Mouse (Mus musculus) limb, embryonic 14.5 days (tissue): ENCODE measurements around the gene Zan. TPM values are rescaled to one million over a fixed set of nuclear protein-coding genes. Genes with fewer than 3 reads are reported as not detected.

Source experiments
- ATAC-seq: fragments of 200-750 bp; cut with Nextera tagmentation; 2 replicates; pipeline ENCODE4 v1.8.0; 2017; ENCODE audit warnings: low read depth, moderate number of reproducible peaks, moderate TSS enrichment; ENCODE audit not compliant: low FRiP score
- DNase-seq: peaks from one replicate; pipeline ENCODE4 v3.0.0-alpha.2; 2015; ENCODE audit warnings: low spot score
- H3K27ac ChIP-seq: fragments of 300-500 bp; sonication (generic); replicated peaks from 2 replicates; pipeline ENCODE4 v1.5.1; 2014; ENCODE audit warnings: low read depth, mild to moderate bottlenecking, low read length, moderate library complexity, mixed read lengths
- H3K27me3 ChIP-seq: fragments of 300-500 bp; sonication (generic); 2 replicates; pipeline ENCODE4 v1.6.1; 2014; ENCODE audit warnings: low read length, mixed read lengths; ENCODE audit not compliant: control insufficient read depth, insufficient read depth
- H3K36me3 ChIP-seq: fragments of 300-500 bp; sonication (generic); 2 replicates; pipeline ENCODE4 v1.6.1; 2014; ENCODE audit warnings: mild to moderate bottlenecking, low read length, moderate library complexity, mixed read lengths; ENCODE audit not compliant: control insufficient read depth, insufficient read depth
- H3K4me1 ChIP-seq: fragments of 300-500 bp; sonication (generic); 2 replicates; pipeline ENCODE4 v1.6.1; 2014; ENCODE audit warnings: antibody characterized with exemption, low read length, mixed read lengths; ENCODE audit not compliant: control insufficient read depth, insufficient read depth
- H3K4me2 ChIP-seq: fragments of 300-500 bp; sonication (generic); replicated peaks from 2 replicates; pipeline ENCODE4 v1.6.1; 2014; ENCODE audit warnings: low read depth, mild to moderate bottlenecking, low read length, moderate library complexity; ENCODE audit not compliant: severe bottlenecking
- H3K4me3 ChIP-seq: fragments of 300-500 bp; sonication (generic); replicated peaks from 2 replicates; pipeline ENCODE4 v1.5.1; 2014; ENCODE audit warnings: low read length
- H3K9ac ChIP-seq: fragments of 300-500 bp; sonication (generic); 2 replicates; pipeline ENCODE4 v1.6.1; 2014; ENCODE audit warnings: mild to moderate bottlenecking, low read depth, low read length, moderate library complexity; ENCODE audit not compliant: severe bottlenecking
- H3K9me3 ChIP-seq: fragments of 300-500 bp; sonication (generic); 2 replicates; pipeline ENCODE4 v1.6.1; 2016; ENCODE audit warnings: low read length; ENCODE audit not compliant: control insufficient read depth
- POLR2A ChIP-seq: fragments of 200-500 bp; IDR thresholded peaks from 2 replicates; pipeline ENCODE4 v1.8.0; 2012; ENCODE audit warnings: inconsistent platforms, mild to moderate bottlenecking, moderate library complexity, borderline replicate concordance; ENCODE audit not compliant: insufficient read depth, insufficient read length; ENCODE audit errors: extremely low read depth
- WGBS: fragments of 180-500 bp; shearing (Covaris S2); extraction: QIAGEN DNeasy Blood & Tissue Kit; methylation state at CpG from one replicate; pipeline ENCODE4 v1.1.7; 2014; 5-methylcytosine and 5-hydroxymethylcytosine counted together
- polyA plus RNA-seq, 2 experiments: library from polyadenylated mRNA; depleted of rRNA in 1 of 2; stranded (reverse) in 1 of 2; unstranded in 1 of 2; fragments of >200 nt; fragmentation: Nextera tagmentation in 1 of 2; extraction: Ambion mirVana in 1 of 2; gene quantifications; 2 replicates each; pipeline versions ENCODE4 v1.2.1 to v1.2.3; 2012 to 2014

The Zan gene
- polyA plus RNA-seq, 2 experiments, result 0.35 TPM; not detected in 1

GRCm38 (mm10) chr5:137334317-137334716 is 142.5 kb downstream of the Zan start:
- no peak overlapping the region for H3K27ac ChIP-seq
- no peak for TF ChIP-seq POLR2A
- no peak for DNase-seq
- no peak overlapping the region for H3K9ac ChIP-seq
- no peaks in the 10 kb centered on the region for H3K9me3 ChIP-seq
- H3K36me3 ChIP-seq, result 0 out of 2 replicates have a peak, but pooled peaks cover 3% of the 10 kb centered on the region
- H3K4me3 ChIP-seq, result no peak overlapping the region; the same call in 1 of the 2 replicates
- no peak for ATAC-seq
- H3K4me1 ChIP-seq, result peaks cover 12% of the 10 kb centered on the region
- H3K27me3 ChIP-seq, result no peaks in the 10 kb centered on the region
- H3K4me2 ChIP-seq, result no peak overlapping the region
- WGBS, result 58% methylated on average over 10 of the region's 10 CpGs

GRCm38 (mm10) chr5:137333512-137334174 is 143.2 kb downstream of the Zan start, which contains the start of gene Slc12a9:
Gene Slc12a9, minus strand, starts transcription at chr5:137333597.
- Histone ChIP-seq H3K27ac (no peak within 1 kb of the TSS; the same call in 1 of the 2 replicates), H3K4me3 (peak within 1 kb of the TSS; percentile 67), H3K36me3 (0 out of 2 replicates have a peak, but pooled peaks cover 3% of the 10 kb centered on the region), H3K27me3 (no peaks in the 10 kb centered on the region), H3K9me3 (no peaks in the 10 kb centered on the region), H3K4me1 (peaks cover 5% of the 10 kb centered on the region), H3K9ac (peak within 1 kb of the TSS; percentile 74), H3K4me2 (peak within 1 kb of the TSS; percentile 95)
- ATAC-seq (peak; percentile 90), DNase-seq (peak; percentile 96)
- no peak for TF ChIP-seq POLR2A
- 3% methylated on average over 32 of the region's 44 CpGs for WGBS

- Histone ChIP-seq H3K27me3 (no peaks in the 10 kb centered on the region), H3K9me3 (no peaks in the 10 kb centered on the region), H3K4me1 (peaks cover 4% of the 10 kb centered on the region; the same call in 1 of the 2 replicates), H3K9ac (peak overlapping the region; percentile 74), H3K27ac (no peak overlapping the region; the same call in 1 of the 2 replicates), H3K4me3 (peak overlapping the region; percentile 67), H3K36me3 (0 out of 2 replicates have a peak, but pooled peaks cover 6% of the 10 kb centered on the region), H3K4me2 (peak overlapping the region; percentile 95)
- no peak for TF ChIP-seq POLR2A
- DNase-seq (no peak), ATAC-seq (peak; percentile 17; the same call in 1 of the 2 replicates)
- WGBS, result 15% methylated on average over 15 of the region's 15 CpGs
Observed at GRCm38 (mm10) chr5:137332857-137333511, 143.9 kb downstream of the Zan start.

- DNase-seq, result no peak
- Histone ChIP-seq H3K27ac (no peak overlapping the region), H3K27me3 (no peaks in the 10 kb centered on the region), H3K9me3 (no peaks in the 10 kb centered on the region), H3K9ac (no peak overlapping the region), H3K4me3 (no peak overlapping the region), H3K4me1 (no peaks in the 10 kb centered on the region), H3K4me2 (no peak overlapping the region), H3K36me3 (peaks cover 14% of the 10 kb centered on the region)
- no peak for TF ChIP-seq POLR2A
- no peak for ATAC-seq
- 90% methylated on average over 7 of the region's 7 CpGs for WGBS
Observed at GRCm38 (mm10) chr5:137330910-137331309, 146.0 kb downstream of the Zan start.

Other genes starting within 250 kb of the Zan start
- gene Ache, start 189.5 kb downstream of the Zan start, polyA plus RNA-seq (2012; rRNA removed), result 21.8 and 28.7 TPM in 2 replicates
- 18.0 and 21.8 TPM in 2 replicates for gene Ache, start 189.5 kb downstream of the Zan start, polyA plus RNA-seq (2014; fragmentation: Nextera tagmentation; extraction: Ambion mirVana)
- 10.4 and 10.5 TPM in 2 replicates for gene Ufsp1, start 182.4 kb downstream of the Zan start, polyA plus RNA-seq (2012; rRNA removed)
- 9.8 and 10.2 TPM in 2 replicates for gene Ufsp1, start 182.4 kb downstream of the Zan start, polyA plus RNA-seq (2014; fragmentation: Nextera tagmentation; extraction: Ambion mirVana)
- 263 and 300 TPM in 2 replicates for gene Srrt, start 169.4 kb downstream of the Zan start, polyA plus RNA-seq (2012; rRNA removed)
- gene Srrt, start 169.4 kb downstream of the Zan start, polyA plus RNA-seq (2014; fragmentation: Nextera tagmentation; extraction: Ambion mirVana), result 104 and 109 TPM in 2 replicates
- 131 and 155 TPM in 2 replicates for gene Trip6, start 162.7 kb downstream of the Zan start, polyA plus RNA-seq (2012; rRNA removed)
- 91.0 and 105 TPM in 2 replicates for gene Trip6, start 162.7 kb downstream of the Zan start, polyA plus RNA-seq (2014; fragmentation: Nextera tagmentation; extraction: Ambion mirVana)
- 20.2 and 26.1 TPM in 2 replicates for gene Slc12a9, start 143.5 kb downstream of the Zan start, polyA plus RNA-seq (2012; rRNA removed)
- 8.0 and 11.9 TPM in 2 replicates for gene Slc12a9, start 143.5 kb downstream of the Zan start, polyA plus RNA-seq (2014; fragmentation: Nextera tagmentation; extraction: Ambion mirVana)
- gene Ephb4, start 127.0 kb downstream of the Zan start, polyA plus RNA-seq (2012; rRNA removed), result 102 and 125 TPM in 2 replicates
- 78.1 and 92.1 TPM in 2 replicates for gene Ephb4, start 127.0 kb downstream of the Zan start, polyA plus RNA-seq (2014; fragmentation: Nextera tagmentation; extraction: Ambion mirVana)
- gene Pop7, start 25.5 kb upstream of the Zan start, polyA plus RNA-seq (2012; rRNA removed), result 40.6 and 50.4 TPM in 2 replicates
- 52.1 and 54.2 TPM in 2 replicates for gene Pop7, start 25.5 kb upstream of the Zan start, polyA plus RNA-seq (2014; fragmentation: Nextera tagmentation; extraction: Ambion mirVana)
- gene Gigyf1, start 41.5 kb upstream of the Zan start, polyA plus RNA-seq (2012; rRNA removed), result 45.1 and 51.5 TPM in 2 replicates
- gene Gigyf1, start 41.5 kb upstream of the Zan start, polyA plus RNA-seq (2014; fragmentation: Nextera tagmentation; extraction: Ambion mirVana), result 11.8 and 13.3 TPM in 2 replicates
- 0.12 and 0.19 TPM in 2 replicates for gene Epo, start 56.2 kb upstream of the Zan start, polyA plus RNA-seq (2012; rRNA removed)
- gene Epo, start 56.2 kb upstream of the Zan start, polyA plus RNA-seq (2014; fragmentation: Nextera tagmentation; extraction: Ambion mirVana), result 0.83 TPM in 1 of 2 replicates, not detected in the other
- gene Gnb2, start 56.4 kb upstream of the Zan start, polyA plus RNA-seq (2012; rRNA removed), result 770 and 1,100 TPM in 2 replicates
- 460 and 474 TPM in 2 replicates for gene Gnb2, start 56.4 kb upstream of the Zan start, polyA plus RNA-seq (2014; fragmentation: Nextera tagmentation; extraction: Ambion mirVana)
- gene Actl6b, start 76.5 kb upstream of the Zan start, polyA plus RNA-seq (2012; rRNA removed), result 0.92 and 1.1 TPM in 2 replicates
- 0.21 and 0.39 TPM in 2 replicates for gene Actl6b, start 76.5 kb upstream of the Zan start, polyA plus RNA-seq (2014; fragmentation: Nextera tagmentation; extraction: Ambion mirVana)
- 1.6 and 2.1 TPM in 2 replicates for gene Tfr2, start 92.8 kb upstream of the Zan start, polyA plus RNA-seq (2012; rRNA removed)
- gene Tfr2, start 92.8 kb upstream of the Zan start, polyA plus RNA-seq (2014; fragmentation: Nextera tagmentation; extraction: Ambion mirVana), result 0.79 and 1.3 TPM in 2 replicates
- gene Mospd3, start 124.0 kb upstream of the Zan start, polyA plus RNA-seq (2012; rRNA removed), result 68.2 and 103 TPM in 2 replicates
- gene Mospd3, start 124.0 kb upstream of the Zan start, polyA plus RNA-seq (2014; fragmentation: Nextera tagmentation; extraction: Ambion mirVana), result 49.4 and 52.5 TPM in 2 replicates
- 267 and 329 TPM in 2 replicates for gene Pcolce, start 136.7 kb upstream of the Zan start, polyA plus RNA-seq (2012; rRNA removed)
- 223 and 227 TPM in 2 replicates for gene Pcolce, start 136.7 kb upstream of the Zan start, polyA plus RNA-seq (2014; fragmentation: Nextera tagmentation; extraction: Ambion mirVana)
- 0.24 and 0.28 TPM in 2 replicates for gene Fbxo24, start 151.9 kb upstream of the Zan start, polyA plus RNA-seq (2012; rRNA removed)
- gene Fbxo24, start 151.9 kb upstream of the Zan start, polyA plus RNA-seq (2014; fragmentation: Nextera tagmentation; extraction: Ambion mirVana), result 0.12 and 0.15 TPM in 2 replicates
- 25.0 and 33.5 TPM in 2 replicates for gene Lrch4, start 152.1 kb upstream of the Zan start, polyA plus RNA-seq (2012; rRNA removed)
- gene Lrch4, start 152.1 kb upstream of the Zan start, polyA plus RNA-seq (2014; fragmentation: Nextera tagmentation; extraction: Ambion mirVana), result 36.7 and 37.1 TPM in 2 replicates
- 16.7 and 16.8 TPM in 2 replicates for gene Gm20605, start 152.1 kb upstream of the Zan start, polyA plus RNA-seq (2012; rRNA removed)
- 7.4 and 10.4 TPM in 2 replicates for gene Gm20605, start 152.1 kb upstream of the Zan start, polyA plus RNA-seq (2014; fragmentation: Nextera tagmentation; extraction: Ambion mirVana)
- 37.1 and 41.7 TPM in 2 replicates for gene Sap25, start 164.3 kb upstream of the Zan start, polyA plus RNA-seq (2012; rRNA removed)
- gene Sap25, start 164.3 kb upstream of the Zan start, polyA plus RNA-seq (2014; fragmentation: Nextera tagmentation; extraction: Ambion mirVana), result 5.2 and 6.7 TPM in 2 replicates
- 0.30 and 0.60 TPM in 2 replicates for gene Irs3, start 168.7 kb upstream of the Zan start, polyA plus RNA-seq (2012; rRNA removed)
- gene Irs3, start 168.7 kb upstream of the Zan start, polyA plus RNA-seq (2014; fragmentation: Nextera tagmentation; extraction: Ambion mirVana), result 0.15 and 0.29 TPM in 2 replicates
- gene Agfg2, start 207.7 kb upstream of the Zan start, polyA plus RNA-seq (2012; rRNA removed), result 16.3 and 22.6 TPM in 2 replicates
- 10.6 and 13.4 TPM in 2 replicates for gene Agfg2, start 207.7 kb upstream of the Zan start, polyA plus RNA-seq (2014; fragmentation: Nextera tagmentation; extraction: Ambion mirVana)